Comparison of ENCODE assay signal across 23 mouse cellular contexts in genomic region chr16:4401109-4401508, GRCm38 (mm10). TPM values are rescaled to one million over a fixed set of nuclear protein-coding genes. Genes with fewer than 3 reads are reported as not detected.
DNase-seq lines count a peak whose midpoint lies in the region; ATAC-seq and TF ChIP-seq lines count a peak whose summit lies in the region.
"Had no signal": no experiment of that assay in that cellular context is flagged by ENCODE, and none has a peak within 500 bp of the region (broad histone marks: within the 10 kb centered on the region; RNA-seq: fewer than 3 reads in every experiment).

No protein-coding gene starts in this region.

- peak overlapping the region; percentile 89 for H3K27ac ChIP-seq in gastrocnemius, adult 2 months
- no peak overlapping the region for H3K27ac ChIP-seq in heart, postnatal 0 days (ENCODE audit: low read depth)
- 0 out of 2 replicates have a peak overlapping the region, but pooled peaks have one; percentile 43 for H3K27ac ChIP-seq in lung, postnatal 0 days (ENCODE audit: low read length)
- H3K27ac ChIP-seq: embryonic facial prominence, embryonic 10.5 days; forebrain, embryonic 10.5 days; forebrain, embryonic 15.5 days; heart, embryonic 10.5 days; heart, embryonic 15.5 days; hindbrain, embryonic 13.5 days; hindbrain, postnatal 0 days; intestine, embryonic 15.5 days had no signal

- H3K4me3 ChIP-seq in gastrocnemius, adult 2 months = no peak overlapping the region; the same call in 1 of the 2 replicates
- no peak overlapping the region for H3K4me3 ChIP-seq in heart, postnatal 0 days (ENCODE audit: low read depth, low read length)
- no peak overlapping the region for H3K4me3 ChIP-seq in lung, postnatal 0 days (ENCODE audit: low read depth, low read length)
- H3K4me3 ChIP-seq: embryonic facial prominence, embryonic 10.5 days; forebrain, embryonic 10.5 days; forebrain, embryonic 15.5 days; heart, embryonic 10.5 days; heart, embryonic 15.5 days; hindbrain, embryonic 13.5 days; intestine, embryonic 15.5 days had no signal

- no peak overlapping the region for H3K4me2 ChIP-seq in heart, postnatal 0 days (ENCODE audit: low read depth, low read length)
- H3K4me2 ChIP-seq in lung, postnatal 0 days (replicated peaks; ENCODE audit: low read depth, low read length) = no peak overlapping the region
- H3K4me2 ChIP-seq: forebrain, embryonic 15.5 days; heart, embryonic 15.5 days; hindbrain, embryonic 13.5 days; intestine, embryonic 15.5 days had no signal

- H3K9ac ChIP-seq in heart, postnatal 0 days (replicated peaks; ENCODE audit: low read depth, low read length) = no peak overlapping the region
- H3K9ac ChIP-seq in lung, postnatal 0 days (replicated peaks; ENCODE audit: low read depth) = no peak overlapping the region
- H3K9ac ChIP-seq: forebrain, embryonic 15.5 days; heart, embryonic 15.5 days; hindbrain, embryonic 13.5 days; intestine, embryonic 15.5 days had no signal

- intact Hi-C loops in gastrocnemius, adult 2 months (cut with DNase I) = no loop called here
- intact Hi-C loops in heart, postnatal 14 days (cut with DNase I) = no loop called here

- 62% methylated on average over 1 of the region's 1 CpGs for WGBS in heart, postnatal 0 days
- 74% methylated on average over 1 of the region's 1 CpGs for WGBS in lung, postnatal 0 days

- no peak for TF ChIP-seq EP300 in heart, postnatal 0 days (IDR thresholded peaks at IDR 0.05; ENCODE audit: low read depth)
- no peak for TF ChIP-seq EP300 in lung, postnatal 0 days (IDR thresholded peaks at IDR 0.05)

- peaks cover 30% of the 10 kb centered on the region; the same call in 1 of the 2 replicates for H3K4me1 ChIP-seq in heart, postnatal 0 days (ENCODE audit: control insufficient read depth, insufficient read depth)
- peaks cover 21% of the 10 kb centered on the region; the same call in 1 of the 2 replicates for H3K4me1 ChIP-seq in lung, postnatal 0 days (ENCODE audit: insufficient read depth, low read depth, low read length)
- H3K4me1 ChIP-seq: forebrain, embryonic 10.5 days; forebrain, embryonic 15.5 days; hindbrain, embryonic 13.5 days had no signal

- no peak for DNase-seq in gastrocnemius, adult 2 months
- DNase-seq in gastrocnemius, adult 18-20 months (ENCODE audit: low spot score) = no peak
- DNase-seq in heart, postnatal 0 days (ENCODE audit: low spot score) = no peak
- DNase-seq in heart, postnatal 14 days = no peak
- no peak for DNase-seq in lung, postnatal 0 days (ENCODE audit: low spot score)
- no peak for DNase-seq in lung, postnatal 4 days
- DNase-seq: adrenal gland, adult 8-10 months; adrenal gland, postnatal 36 days; B cell, adult 2 months; cerebellum, adult 2 months; cerebellum, postnatal 10 days; gastrocnemius, postnatal 14 days had no signal

- no peaks in the 10 kb centered on the region for H3K9me3 ChIP-seq in heart, postnatal 0 days (replicated peaks; ENCODE audit: control insufficient read depth, low read length)
- H3K9me3 ChIP-seq in lung, postnatal 0 days (ENCODE audit: low read length) = no peaks in the 10 kb centered on the region
- H3K9me3 ChIP-seq: embryonic facial prominence, embryonic 10.5 days; forebrain, embryonic 10.5 days; forebrain, embryonic 15.5 days; G1E; heart, embryonic 10.5 days; heart, embryonic 15.5 days; hindbrain, embryonic 13.5 days; intestine, embryonic 15.5 days had no signal

- TF ChIP-seq CTCF in gastrocnemius, adult 2 months (IDR thresholded peaks at IDR 0.05) = no peak
- TF ChIP-seq CTCF in heart, postnatal 0 days (IDR thresholded peaks at IDR 0.05; ENCODE audit: low read depth) = no peak
- TF ChIP-seq CTCF in lung, postnatal 0 days (IDR thresholded peaks at IDR 0.05) = no peak

- H3K36me3 ChIP-seq in heart, postnatal 0 days (replicated peaks; ENCODE audit: control insufficient read depth, insufficient read depth, low read length) = no peaks in the 10 kb centered on the region
- no peaks in the 10 kb centered on the region for H3K36me3 ChIP-seq in lung, postnatal 0 days (ENCODE audit: insufficient read depth, low read length)
- H3K36me3 ChIP-seq: embryonic facial prominence, embryonic 10.5 days; forebrain, embryonic 10.5 days; forebrain, embryonic 15.5 days; G1E; heart, embryonic 10.5 days; heart, embryonic 15.5 days; hindbrain, embryonic 13.5 days; intestine, embryonic 15.5 days had no signal

- ATAC-seq in heart, postnatal 0 days (ENCODE audit: insufficient read depth, low read depth) = peak; percentile 42; the same call in 1 of the 2 replicates
- no peak for ATAC-seq in lung, postnatal 0 days
- 0 out of 2 replicates have a peak, but pooled peaks have one; percentile 3 for ATAC-seq in erythroid progenitor cell, adult 5-6 weeks (replicated peaks; ENCODE audit: low FRiP score, poor library complexity, severe bottlenecking)
- ATAC-seq: CD4-positive, CD25-positive, alpha-beta regulatory T cell, adult 4 months; forebrain, embryonic 15.5 days; hindbrain, postnatal 0 days; intestine, embryonic 15.5 days had no signal

- no peaks in the 10 kb centered on the region for H3K27me3 ChIP-seq in heart, postnatal 0 days (ENCODE audit: control insufficient read depth, insufficient read depth, low read length)
- H3K27me3 ChIP-seq in lung, postnatal 0 days (replicated peaks; ENCODE audit: insufficient read depth, low read length) = no peaks in the 10 kb centered on the region
- H3K27me3 ChIP-seq: forebrain, embryonic 15.5 days; heart, embryonic 15.5 days; hindbrain, embryonic 13.5 days; intestine, embryonic 15.5 days had no signal

RNA-seq across cellular contexts. Expression of gene Adcy9, which starts 19.2 kb away (rescaled TPM):
- total RNA-seq in gastrocnemius, adult 2 months (2021) = 10 to 100 TPM; 33.2 to 52.2 TPM
- total RNA-seq in gastrocnemius, adult 18-20 months (2021) = 10 to 100 TPM; 33.7 to 36.2 TPM
- 19.0 and 22.2 TPM in 2 replicates for total RNA-seq in heart, postnatal 0 days (2014; rRNA removed; ENCODE audit: low replicate concordance)
- 1.8 and 2.0 TPM in 2 replicates for polyA plus RNA-seq in heart, postnatal 0 days (2015; fragmentation: Nextera tagmentation; extraction: Ambion mirVana)
- total RNA-seq in heart, postnatal 14 days (2021) = 10 to 100 TPM; 21.2 to 25.0 TPM
- polyA plus RNA-seq in lung, postnatal 0 days (2015; fragmentation: Nextera tagmentation; extraction: Ambion mirVana) = 2.9 and 3.1 TPM in 2 replicates
- 1.8 TPM in 1 of 2 replicates, not detected in the other for total RNA-seq in erythroid progenitor cell, adult 5-6 weeks (2015; ENCODE audit: low replicate concordance)
- total RNA-seq in erythroid progenitor cell, adult 5-6 weeks (2017; ENCODE audit: low replicate concordance) = 1.4 and 3.3 TPM in 2 replicates
